Mouse (Mus musculus): ENCODE measurements around the gene Clstn1.

Clstn1 gene

DNA sequence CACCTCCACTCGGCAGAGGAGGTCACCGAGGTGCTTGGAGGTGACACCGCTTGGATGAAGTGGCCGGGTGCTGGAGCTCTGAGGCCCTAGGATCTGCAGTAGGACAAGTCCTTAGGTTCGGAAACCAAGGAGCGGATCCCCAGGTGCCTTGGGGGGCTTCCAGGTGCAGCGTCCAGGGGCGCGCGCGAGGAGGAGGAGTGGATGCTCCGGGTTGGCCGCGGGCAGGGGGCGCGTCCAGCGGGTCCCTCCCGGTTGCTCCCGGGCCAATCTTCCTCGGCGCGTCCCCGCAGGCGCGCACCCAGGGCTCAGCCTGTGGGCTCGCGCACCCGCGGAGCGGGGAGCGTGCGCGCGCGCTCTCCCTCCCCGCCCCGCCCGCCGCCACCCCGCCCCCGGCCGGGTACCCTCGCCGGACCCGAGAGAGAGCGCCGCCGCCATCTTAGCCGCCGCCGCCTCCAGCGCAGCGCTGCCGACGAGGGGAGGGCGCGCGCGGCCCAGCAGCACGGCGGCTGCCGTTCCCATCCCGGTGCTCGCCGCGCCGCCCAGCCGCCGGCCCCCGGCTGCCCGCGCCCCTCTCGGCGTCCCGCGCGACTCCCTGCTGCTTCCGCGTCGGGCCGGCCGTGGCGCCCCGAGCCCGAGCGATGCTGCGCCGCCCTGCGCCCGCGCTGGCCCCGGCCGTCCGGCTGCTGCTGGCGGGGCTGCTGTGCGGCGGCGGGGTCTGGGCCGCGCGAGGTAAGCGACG lies at the start of gene Clstn1:
Gene Clstn1 (plus strand): TSS at position 425 of the 739 bp plus-strand sequence.
- peak; percentile 36 for DNase-seq

DNA sequence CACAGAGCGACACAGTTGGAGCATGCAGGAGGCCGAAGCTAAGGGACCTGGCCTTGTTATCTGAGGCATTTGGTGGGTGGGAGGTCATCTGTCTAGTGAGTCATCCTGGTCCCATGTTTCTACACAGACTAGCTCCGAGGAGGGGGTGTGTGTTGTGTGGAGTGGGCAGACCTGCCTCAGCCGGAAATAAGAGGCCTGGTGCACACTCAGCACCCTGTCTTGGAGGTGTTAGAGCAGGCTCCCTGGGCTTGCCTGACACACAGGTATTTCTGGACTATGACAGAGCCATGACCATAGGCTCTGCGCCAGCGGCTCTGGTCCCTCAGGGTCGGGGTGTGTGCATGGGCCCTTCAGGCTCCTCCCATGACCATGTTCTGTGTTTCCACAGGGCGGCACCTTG lies 46.8 kb upstream of the Clstn1 start:
- no peak for DNase-seq

DNA sequence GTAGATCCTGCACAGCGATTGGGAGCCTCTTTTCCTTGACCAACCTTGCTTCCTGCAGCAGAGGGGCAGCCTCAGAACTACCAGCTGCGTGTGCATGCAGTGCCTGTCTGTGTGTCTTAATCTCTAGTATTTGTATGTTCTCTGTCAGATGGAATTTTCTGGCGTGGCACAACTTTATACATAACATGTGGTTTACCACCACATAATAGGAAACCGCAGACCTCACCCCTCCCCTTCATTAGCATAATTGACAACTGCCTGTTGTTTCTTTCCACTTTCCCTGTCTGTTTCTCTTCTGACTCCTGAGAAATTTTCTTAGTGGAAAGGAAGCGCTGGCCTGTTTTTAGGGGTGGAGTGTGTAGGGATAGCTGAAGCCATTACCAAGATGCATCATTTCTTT lies 44.3 kb upstream of the Clstn1 start:
- peak; percentile 38 for DNase-seq

DNA sequence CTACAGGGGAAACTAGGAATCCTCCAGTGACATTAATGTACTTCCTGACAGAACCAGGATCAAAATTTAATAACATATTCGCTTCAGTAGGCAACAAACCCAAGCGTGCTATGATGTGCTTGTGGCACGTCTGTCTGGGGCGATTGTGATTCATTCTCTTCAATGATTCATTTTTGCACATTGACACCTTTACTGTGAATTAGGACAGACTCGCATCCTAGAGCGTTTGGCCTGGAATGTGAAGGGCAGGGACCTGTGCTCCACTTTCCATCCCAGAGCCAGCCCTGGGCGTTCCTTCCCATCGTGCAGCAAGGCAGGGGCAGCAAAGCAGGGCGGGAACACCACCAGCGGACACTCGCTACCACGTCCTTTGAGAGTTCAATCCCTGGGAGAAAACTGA lies 43.8 kb upstream of the Clstn1 start:
- DNase-seq: no peak

DNA sequence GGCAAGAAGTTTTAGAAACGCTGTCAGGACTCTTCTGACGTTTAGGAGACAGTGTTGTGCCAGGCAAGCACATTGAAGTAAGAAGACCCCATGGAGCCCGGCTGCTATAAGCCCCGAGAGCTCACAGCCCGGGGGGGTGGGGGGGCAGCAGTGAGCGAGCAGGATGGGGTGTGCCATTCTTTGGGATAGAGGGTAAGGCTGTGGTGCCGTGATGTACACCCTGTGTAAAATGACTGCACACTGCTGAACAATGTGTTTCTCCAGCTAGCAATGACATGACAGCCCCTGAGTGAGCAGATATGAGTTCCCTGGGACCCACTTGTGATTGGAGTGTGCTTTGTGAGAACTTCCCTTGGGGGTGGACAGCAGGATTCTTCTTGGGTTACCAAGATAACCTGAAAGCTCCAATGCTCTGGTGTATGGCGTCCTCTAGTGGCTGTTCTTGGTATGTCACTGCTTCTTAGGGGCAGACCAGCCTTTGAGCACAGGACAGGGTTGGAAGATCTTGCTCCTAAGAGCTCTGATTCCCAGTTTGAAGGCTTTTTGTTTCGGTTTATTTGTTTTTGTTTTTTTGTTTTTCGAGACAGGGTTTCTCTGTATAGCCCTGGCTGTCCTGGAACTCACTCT lies 43.2 kb upstream of the Clstn1 start:
- DNase-seq: peak; percentile 86

- no peak for DNase-seq
Measured at GRCm38 (mm10) chr4:149544892-149545291, 41.4 kb upstream of the Clstn1 start.

DNA sequence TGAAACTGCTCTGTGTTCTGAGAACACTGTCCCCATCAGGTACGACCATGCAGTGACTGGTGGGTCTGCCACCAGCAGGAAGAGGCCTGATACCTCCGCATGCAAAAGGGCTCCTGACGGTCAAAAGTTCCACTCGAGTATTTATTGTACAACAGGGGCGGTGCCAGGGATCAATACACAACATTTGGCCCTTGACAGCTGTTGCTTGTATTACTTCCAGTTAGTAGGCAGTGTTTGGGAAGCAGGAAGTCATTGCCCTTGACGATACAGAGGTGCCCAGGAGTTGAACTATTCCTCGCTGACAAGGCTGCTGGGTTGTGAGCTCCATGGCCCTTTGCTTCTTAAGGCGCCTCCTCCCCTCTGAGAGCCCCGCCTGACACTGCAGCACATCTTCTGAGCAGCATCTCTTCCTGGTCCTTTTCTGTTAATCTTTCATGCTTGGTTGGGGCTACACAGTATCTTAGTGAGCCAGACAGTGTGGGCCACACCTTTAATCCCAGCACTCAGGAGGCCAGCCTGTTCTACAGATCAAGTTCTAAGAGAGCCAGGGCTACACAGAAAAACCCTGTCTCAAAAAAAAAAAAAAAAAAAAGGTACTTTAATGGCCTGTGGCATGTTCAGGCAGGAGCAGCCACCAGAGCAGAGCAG lies 39.3 kb upstream of the Clstn1 start:
- DNase-seq: no peak

- no peak for DNase-seq
Measured at GRCm38 (mm10) chr4:149547523-149547922, 38.7 kb upstream of the Clstn1 start.

GRCm38 (mm10) chr4:149549221-149549925 lies 36.9 kb upstream of the Clstn1 start:
- peak; percentile 71 for DNase-seq

GRCm38 (mm10) chr4:149550866-149551265 lies 35.4 kb upstream of the Clstn1 start:
- no peak for DNase-seq

- no peak for DNase-seq
Measured at GRCm38 (mm10) chr4:149551696-149552095, 34.6 kb upstream of the Clstn1 start.

- no peak for DNase-seq
Measured at GRCm38 (mm10) chr4:149553834-149554233, 32.4 kb upstream of the Clstn1 start.

DNA sequence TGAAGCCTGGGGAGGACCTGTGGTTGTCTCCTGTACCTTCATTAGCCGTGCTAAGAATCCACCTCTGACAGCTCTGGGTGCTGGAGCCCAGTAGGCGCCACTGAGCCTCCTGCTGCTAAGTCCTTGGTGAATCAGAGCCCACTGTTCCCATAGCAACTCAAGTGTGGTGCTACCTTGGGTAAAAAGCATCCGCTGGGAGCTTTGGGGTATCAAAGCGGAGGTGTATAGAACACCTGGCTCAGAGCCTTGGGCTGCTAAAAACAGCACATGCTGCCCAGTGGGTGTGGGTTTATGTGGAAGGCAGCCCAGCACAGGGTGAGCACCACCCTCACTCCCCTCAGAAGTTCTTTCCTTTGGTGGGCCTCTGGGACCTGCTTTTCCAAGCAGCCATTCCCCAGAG lies 30.2 kb upstream of the Clstn1 start:
- DNase-seq: no peak

DNA sequence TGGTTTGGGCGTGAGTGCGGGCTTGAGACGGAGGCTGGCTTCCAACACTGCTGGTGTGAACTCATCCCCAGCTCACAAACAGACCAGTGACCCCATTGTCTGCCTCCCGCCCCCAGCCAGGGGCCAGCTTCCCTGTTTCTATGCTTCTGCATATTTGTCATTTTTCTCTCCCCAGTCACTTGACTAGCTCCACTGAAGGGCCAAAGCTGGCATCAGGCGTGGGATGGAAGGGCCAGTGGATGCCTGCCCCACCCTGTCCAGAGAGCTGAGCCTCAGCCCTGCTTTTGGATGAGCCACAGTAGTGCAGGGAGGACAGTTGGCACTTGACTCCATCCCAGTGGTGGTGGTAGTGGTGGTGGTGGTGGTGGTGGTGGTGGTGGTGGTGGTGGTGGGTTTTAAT lies 28.4 kb upstream of the Clstn1 start:
- DNase-seq: no peak

DNA sequence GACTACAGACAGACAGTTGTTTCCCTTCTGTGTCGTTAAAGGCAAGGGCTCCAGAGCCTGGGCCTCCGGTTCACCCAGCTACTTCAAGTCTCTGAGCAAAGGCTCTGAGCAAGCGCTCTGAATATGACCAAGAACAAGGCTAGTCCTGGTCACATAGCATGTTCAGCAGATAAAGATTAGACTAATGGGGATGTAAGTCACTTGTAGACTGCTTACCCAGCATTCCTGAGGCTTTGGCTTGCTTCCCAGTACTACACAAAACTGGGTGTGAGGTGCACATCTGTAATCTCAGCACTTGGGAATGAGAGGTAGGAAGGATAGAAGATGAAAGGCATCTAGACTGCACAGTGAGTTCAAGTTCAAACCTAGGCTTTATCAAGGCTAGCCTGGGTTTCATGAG lies 27.9 kb upstream of the Clstn1 start:
- DNase-seq: no peak

GRCm38 (mm10) chr4:149561392-149561791 lies 24.9 kb upstream of the Clstn1 start:
- DNase-seq: no peak

DNA sequence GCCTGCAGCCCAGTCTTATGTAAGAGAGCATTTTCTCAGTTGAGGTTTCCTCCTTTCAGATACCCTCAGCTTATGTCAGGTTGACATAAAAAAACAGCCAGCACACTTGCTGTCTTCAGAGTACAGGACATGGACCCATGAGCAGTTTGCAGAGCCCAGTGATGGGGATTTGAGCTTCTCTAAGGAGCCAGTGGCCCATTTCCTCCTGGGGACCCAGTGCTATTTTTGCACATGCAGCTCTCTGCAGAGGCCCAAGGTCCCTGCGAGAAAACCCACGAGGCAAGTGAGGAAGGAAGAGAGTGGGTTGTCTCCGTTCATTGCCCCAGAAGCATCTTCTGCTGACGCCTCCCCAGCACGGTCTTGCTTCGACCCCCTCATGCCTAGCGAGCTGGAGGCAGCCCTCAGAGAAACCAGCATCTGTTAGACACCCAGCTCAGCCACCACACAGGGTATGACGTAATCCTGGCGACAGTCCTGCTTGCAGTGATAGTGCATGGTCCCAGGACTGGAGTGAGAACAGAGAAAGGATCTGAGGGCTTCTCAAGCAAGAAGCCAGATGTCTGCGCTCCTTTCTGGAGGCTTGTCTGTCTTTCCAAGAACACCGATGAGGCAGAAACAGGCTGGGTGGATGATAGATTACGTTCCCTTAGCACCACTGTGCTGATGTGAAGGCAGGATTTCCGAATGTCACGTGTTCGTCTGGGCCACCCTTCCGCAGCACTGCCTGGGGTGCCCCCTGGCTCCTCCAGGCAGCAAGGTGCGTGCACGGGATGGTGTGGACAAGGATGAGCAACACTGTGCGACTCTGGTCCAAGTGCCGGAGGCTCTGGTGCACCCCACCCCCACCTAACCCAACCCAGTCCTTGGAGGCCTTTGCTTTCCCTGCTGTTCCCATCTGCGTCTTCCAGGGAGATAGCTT lies 24.0 kb upstream of the Clstn1 start:
- no peak for DNase-seq

DNA sequence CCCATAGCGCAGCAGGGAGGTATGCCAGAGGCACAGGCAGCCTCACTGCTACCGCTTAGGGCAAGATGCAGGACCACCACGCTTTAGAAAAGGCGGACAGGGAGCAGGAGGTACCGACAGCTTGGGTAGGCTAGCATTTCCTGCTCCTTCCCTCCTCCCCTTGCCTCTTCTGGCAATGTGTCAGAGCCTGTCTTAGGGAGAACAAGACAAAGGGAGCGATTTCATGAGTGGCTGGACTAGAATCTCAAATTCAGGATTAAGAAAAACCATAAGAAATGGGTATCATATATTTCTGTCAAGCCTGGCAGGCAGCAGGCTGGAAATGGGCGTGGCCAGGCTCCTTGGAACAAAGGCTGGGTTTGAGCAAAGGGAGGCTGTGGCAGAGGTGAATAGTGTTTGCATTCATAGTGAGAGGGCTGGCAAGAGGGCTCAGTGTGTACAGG lies 23.3 kb upstream of the Clstn1 start:
- DNase-seq: no peak

DNA sequence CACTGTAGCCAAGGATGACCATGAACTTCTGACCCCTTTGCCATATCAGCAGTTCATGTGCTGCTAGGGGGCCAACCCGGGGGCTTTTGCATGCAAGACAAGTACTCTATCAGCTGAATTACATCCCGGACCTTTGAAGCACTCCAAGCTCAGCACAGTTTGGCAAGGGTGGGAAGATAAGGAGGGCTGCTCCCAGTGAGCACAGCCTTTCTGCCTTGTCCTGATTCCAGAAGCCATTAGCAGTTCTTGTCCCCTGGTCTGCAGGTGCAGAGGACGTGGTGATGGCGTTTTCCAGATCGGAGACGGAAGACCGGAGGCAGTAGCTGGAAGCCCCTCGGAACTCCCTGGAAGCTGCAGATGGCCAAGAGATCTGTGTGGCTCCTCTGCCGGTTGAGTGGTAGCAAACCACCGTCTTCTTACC lies 22.3 kb upstream of the Clstn1 start:
- no peak for DNase-seq

- no peak for DNase-seq
Measured at GRCm38 (mm10) chr4:149564452-149565407, 21.5 kb upstream of the Clstn1 start.

- DNase-seq: no peak
Measured at GRCm38 (mm10) chr4:149567432-149568026, 18.7 kb upstream of the Clstn1 start.
